Mouse (Mus musculus) WW6 (cell line): ENCODE measurements around the gene Ssh2.

Experiments used
- DNase-seq: peaks from one replicate; pipeline ENCODE4 v3.0.0-alpha.2; 2013; ENCODE audit warnings: low read depth, low spot score

Gene Ssh2

GRCm38 (mm10) chr11:77491502-77492291, 275.6 kb downstream of the Ssh2 start:
- no peak for DNase-seq

GRCm38 (mm10) chr11:77492311-77492871, 276.3 kb downstream of the Ssh2 start:
- DNase-seq, result no peak

- DNase-seq, result no peak
Measured at GRCm38 (mm10) chr11:77492911-77493332, 276.8 kb downstream of the Ssh2 start.

- DNase-seq, result no peak
Measured at GRCm38 (mm10) chr11:77493512-77494343, 277.6 kb downstream of the Ssh2 start, which contains the start of gene Git1. TSS of gene Git1 (plus strand) at chr11:77493562.

GRCm38 (mm10) chr11:77494344-77494676, 278.2 kb downstream of the Ssh2 start:
- no peak for DNase-seq

- DNase-seq, result no peak
Measured at GRCm38 (mm10) chr11:77494782-77495181, 278.7 kb downstream of the Ssh2 start.

GRCm38 (mm10) chr11:77495507-77495906, 279.4 kb downstream of the Ssh2 start:
- DNase-seq, result no peak

- DNase-seq, result peak; percentile 94
Measured at GRCm38 (mm10) chr11:77497341-77497756, 281.3 kb downstream of the Ssh2 start.

- no peak for DNase-seq
Measured at GRCm38 (mm10) chr11:77497851-77498250, 281.8 kb downstream of the Ssh2 start.

GRCm38 (mm10) chr11:77498261-77499139, 282.4 kb downstream of the Ssh2 start:
- no peak for DNase-seq

- no peak for DNase-seq
Measured at GRCm38 (mm10) chr11:77499354-77499753, 283.3 kb downstream of the Ssh2 start.

GRCm38 (mm10) chr11:77500361-77501325, 284.6 kb downstream of the Ssh2 start:
- DNase-seq, result no peak

- no peak for DNase-seq
Measured at GRCm38 (mm10) chr11:77501392-77501791, 285.3 kb downstream of the Ssh2 start.

- DNase-seq, result no peak
Measured at GRCm38 (mm10) chr11:77501971-77502370, 285.9 kb downstream of the Ssh2 start.

GRCm38 (mm10) chr11:77502481-77502880, 286.4 kb downstream of the Ssh2 start:
- no peak for DNase-seq

- DNase-seq, result no peak
Measured at GRCm38 (mm10) chr11:77503511-77503910, 287.4 kb downstream of the Ssh2 start.

GRCm38 (mm10) chr11:77504377-77504776, 288.3 kb downstream of the Ssh2 start:
- no peak for DNase-seq

GRCm38 (mm10) chr11:77505291-77505980, 289.3 kb downstream of the Ssh2 start:
- no peak for DNase-seq

GRCm38 (mm10) chr11:77506273-77506672, 290.2 kb downstream of the Ssh2 start:
- DNase-seq, result no peak

GRCm38 (mm10) chr11:77506941-77507340, 290.9 kb downstream of the Ssh2 start:
- DNase-seq, result no peak
